Mouse (Mus musculus): ENCODE measurements around the gene Tgoln1. TPM values are rescaled to one million over a fixed set of nuclear protein-coding genes. Genes with fewer than 3 reads are reported as not detected.
A peak's percentile ranks its signal among the peaks of the same experiment; 100 is the strongest.

Tgoln1 gene
- polyA plus RNA-seq, 2 experiments from 2014 or later = 90.9 to 97.8 TPM

DNA sequence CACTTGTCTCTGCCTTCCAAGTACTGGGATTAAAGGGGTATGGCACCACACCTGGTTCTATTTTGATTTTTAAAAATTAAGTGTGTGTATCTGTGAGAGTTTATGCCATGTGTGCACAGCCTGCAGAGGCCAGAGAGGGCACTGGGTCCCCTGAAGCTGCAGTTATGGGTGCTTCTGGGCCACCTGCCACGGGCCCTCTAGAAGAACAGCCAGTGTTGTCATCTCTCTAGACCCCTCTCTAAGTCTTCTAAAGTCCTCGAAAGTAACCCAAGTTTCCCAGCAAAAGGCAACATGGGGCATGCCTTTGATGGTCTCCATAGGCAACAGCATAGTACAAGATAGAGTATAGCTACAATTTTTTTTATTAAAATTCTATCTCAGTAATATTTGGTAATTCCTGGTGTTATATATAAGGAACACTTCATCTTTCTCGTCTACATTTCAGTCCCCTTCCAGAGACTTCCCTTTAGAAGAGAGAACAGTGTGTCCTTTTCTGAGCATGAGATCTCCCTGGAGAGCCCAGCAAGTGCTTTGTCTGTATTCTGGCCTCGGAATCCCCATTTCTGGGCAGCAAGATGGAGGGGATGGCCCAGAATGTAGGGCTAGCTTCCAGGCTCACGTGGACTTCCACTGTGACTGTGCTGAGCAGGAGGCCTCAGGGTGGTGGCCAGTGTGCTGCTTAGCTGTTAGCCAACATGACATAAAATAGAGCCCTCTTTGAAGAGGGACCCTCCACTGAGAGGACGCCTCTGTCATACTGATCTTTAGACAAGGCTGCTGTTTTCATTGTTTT is 23.6 kb downstream of the Tgoln1 start:
- no peak for ATAC-seq

- ATAC-seq = no peak
Observed at GRCm38 (mm10) chr6:72590111-72590510, 26.7 kb downstream of the Tgoln1 start.

- ATAC-seq = no peak
Observed at GRCm38 (mm10) chr6:72588307-72588706, 28.5 kb downstream of the Tgoln1 start.

DNA sequence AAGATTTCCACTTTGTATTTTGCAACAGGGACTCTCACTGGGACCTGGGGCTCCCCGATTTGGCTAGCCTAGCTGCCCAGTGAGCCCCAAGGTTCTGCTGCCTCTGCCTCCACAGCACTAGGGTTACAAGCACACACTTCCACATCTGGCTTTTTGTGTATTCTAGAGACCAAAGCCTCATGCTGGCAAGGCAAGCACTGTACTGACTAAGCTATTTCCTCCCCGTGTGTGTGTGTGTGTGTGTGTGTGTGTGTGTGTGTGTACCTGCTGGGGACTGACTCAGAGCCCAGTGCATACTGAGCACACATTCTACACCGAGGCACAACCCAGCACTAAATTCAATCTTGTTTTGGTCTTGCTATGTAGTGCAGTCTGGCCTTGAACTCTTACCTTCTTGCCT is 30.1 kb downstream of the Tgoln1 start:
- no peak for ATAC-seq

DNA sequence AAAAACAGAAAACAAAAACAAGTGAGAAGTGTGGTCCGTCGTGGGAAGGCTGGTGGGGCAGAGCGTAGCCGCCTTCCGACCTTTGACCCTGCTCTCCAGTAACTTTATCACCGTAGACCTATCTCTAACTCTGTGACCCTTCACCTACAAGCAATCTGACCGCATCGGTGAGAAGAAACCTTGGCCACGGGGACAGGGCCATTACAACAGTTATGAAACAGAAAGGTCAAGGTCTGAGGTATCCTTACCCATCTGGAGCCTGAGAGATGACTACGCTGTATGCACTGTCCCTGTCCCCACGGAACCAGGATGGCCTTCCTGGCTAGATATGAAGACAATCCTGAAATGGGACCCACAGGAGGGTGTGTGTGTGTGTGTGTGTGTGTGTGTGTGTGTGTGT is 32.6 kb downstream of the Tgoln1 start:
- ATAC-seq = no peak

- ATAC-seq = no peak
Observed at GRCm38 (mm10) chr6:72583211-72583839, 33.5 kb downstream of the Tgoln1 start.

GRCm38 (mm10) chr6:72581625-72582382 is 35.0 kb downstream of the Tgoln1 start:
- no peak for ATAC-seq

- no peak for ATAC-seq
Observed at GRCm38 (mm10) chr6:72576041-72576440, 40.8 kb downstream of the Tgoln1 start.

- no peak for ATAC-seq
Observed at GRCm38 (mm10) chr6:72571826-72572225, 45.0 kb downstream of the Tgoln1 start.

GRCm38 (mm10) chr6:72570644-72571397 is 46.0 kb downstream of the Tgoln1 start:
- ATAC-seq = no peak

- no peak for ATAC-seq
Observed at GRCm38 (mm10) chr6:72568736-72569135, 48.1 kb downstream of the Tgoln1 start.

GRCm38 (mm10) chr6:72567508-72567907 is 49.3 kb downstream of the Tgoln1 start:
- ATAC-seq = no peak

DNA sequence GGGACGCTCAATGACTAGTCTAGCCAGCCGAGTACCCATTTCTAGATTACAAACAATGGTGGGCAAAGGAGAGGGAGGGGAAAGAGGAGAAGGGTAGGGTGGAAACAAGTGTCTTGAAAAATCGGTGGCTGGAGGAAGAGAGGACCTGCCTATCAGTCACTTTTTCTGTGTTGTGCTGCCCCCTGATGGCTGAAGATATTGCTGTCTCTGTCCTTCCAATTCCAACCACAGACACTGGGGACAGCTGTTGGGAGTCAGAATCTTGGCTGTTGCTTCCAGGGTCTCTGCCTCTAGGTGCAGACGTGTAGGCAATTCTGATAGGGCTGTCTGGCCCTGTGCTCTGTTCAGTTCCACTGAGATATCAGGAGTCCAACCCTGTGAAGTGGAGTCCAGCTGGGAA is 50.8 kb downstream of the Tgoln1 start:
- peak; percentile 91 for ATAC-seq

DNA sequence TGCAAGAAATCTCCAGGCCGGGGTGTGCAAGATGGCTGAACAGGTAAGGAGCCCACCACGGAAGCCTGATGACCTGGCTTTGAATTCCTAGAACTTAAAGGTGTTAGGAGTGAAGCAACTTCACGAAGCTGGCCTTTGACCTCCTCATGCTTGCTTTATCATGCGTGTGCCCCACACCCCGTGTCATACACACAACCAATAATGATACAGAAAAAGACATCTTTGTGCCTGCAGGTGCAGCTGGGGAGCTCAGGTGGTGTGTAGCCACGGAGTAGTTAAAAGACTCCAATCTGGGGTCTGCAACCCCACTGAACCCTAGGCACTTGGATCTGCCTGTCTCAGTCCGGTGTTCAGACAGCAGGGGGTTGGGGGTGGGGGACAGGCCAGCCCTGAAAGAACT is 51.3 kb downstream of the Tgoln1 start:
- no peak for ATAC-seq

DNA sequence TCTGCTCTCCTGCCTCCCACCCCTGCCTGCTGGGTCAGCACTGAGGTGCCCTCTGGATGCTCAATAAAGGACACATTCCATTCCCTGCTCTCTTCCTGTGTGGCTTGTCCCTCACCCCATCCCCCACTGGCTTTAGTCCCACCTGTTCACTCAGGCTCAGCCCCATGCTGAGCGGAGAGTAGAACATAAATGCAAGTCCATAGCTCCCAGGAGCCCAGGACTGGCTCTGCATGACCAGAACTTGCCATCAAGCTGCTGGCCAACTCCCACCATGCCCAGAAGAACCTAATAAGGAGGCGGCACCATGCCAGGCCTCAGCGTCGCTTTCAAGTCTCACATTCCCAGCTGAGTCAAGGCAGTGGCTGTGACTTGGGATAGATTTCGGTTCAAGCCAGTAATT is 53.9 kb downstream of the Tgoln1 start:
- no peak for ATAC-seq

GRCm38 (mm10) chr6:72562486-72562885 is 54.3 kb downstream of the Tgoln1 start:
- ATAC-seq = no peak

DNA sequence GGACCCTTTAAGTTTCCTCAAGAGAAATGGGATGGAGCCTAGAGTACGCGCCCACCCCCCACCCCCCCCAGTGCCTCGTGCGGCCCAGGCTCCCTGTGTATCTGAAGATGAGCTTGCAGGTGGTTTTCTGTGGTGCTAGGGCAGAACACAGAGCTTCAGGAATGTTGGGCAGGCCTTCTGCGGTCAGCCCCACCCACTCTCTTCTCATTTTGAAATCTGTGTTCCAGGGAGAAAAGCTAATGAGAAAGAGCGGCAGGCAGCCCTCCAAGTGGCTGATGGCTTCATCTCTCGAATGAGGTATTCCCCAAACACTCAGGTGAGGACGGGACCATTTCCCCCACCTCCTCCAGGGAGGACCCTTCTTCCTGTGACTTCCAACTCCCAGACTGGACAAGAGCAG is 56.0 kb downstream of the Tgoln1 start:
- ATAC-seq = no peak

Other genes starting within 250 kb of the Tgoln1 start
- 10 to 100 TPM; 62.3 to 81.8 TPM for gene Vamp5, start 236.5 kb downstream of the Tgoln1 start, polyA plus RNA-seq (2017; shearing (Covaris generic))
- 100 to 1,000 TPM; 382 to 404 TPM for gene Vamp8, start 226.3 kb downstream of the Tgoln1 start, polyA plus RNA-seq (2017; shearing (Covaris generic))
- gene Ggcx, start 202.7 kb downstream of the Tgoln1 start, polyA plus RNA-seq (2017; shearing (Covaris generic)) = 1 to 10 TPM; 8.0 to 8.1 TPM
- 100 to 1,000 TPM; 194 to 225 TPM for gene Mat2a, start 177.4 kb downstream of the Tgoln1 start, polyA plus RNA-seq (2017; shearing (Covaris generic))
- gene Sh2d6, start 95.3 kb downstream of the Tgoln1 start, polyA plus RNA-seq (2017; shearing (Covaris generic)) = not detected
- gene Capg, start 72.6 kb downstream of the Tgoln1 start, polyA plus RNA-seq (2017; shearing (Covaris generic)) = 100 to 1,000 TPM; 595 to 746 TPM
- gene Elmod3, start 18.6 kb downstream of the Tgoln1 start, polyA plus RNA-seq (2017; shearing (Covaris generic)) = 10 to 100 TPM; 15.3 to 19.5 TPM
- gene Retsat, start 18.5 kb downstream of the Tgoln1 start, polyA plus RNA-seq (2017; shearing (Covaris generic)) = 1 to 10 TPM; 2.7 to 4.1 TPM
- under 1 TPM; 0.40 to 0.75 TPM for gene Tcf7l1, start 172.3 kb upstream of the Tgoln1 start, polyA plus RNA-seq (2017; shearing (Covaris generic))

All from activated CD4-positive, CD25-positive, alpha-beta regulatory T cell, adult 4 months (primary cell).